Comparison of ENCODE assay signal across 9 mouse cellular contexts in the genomic region with DNA sequence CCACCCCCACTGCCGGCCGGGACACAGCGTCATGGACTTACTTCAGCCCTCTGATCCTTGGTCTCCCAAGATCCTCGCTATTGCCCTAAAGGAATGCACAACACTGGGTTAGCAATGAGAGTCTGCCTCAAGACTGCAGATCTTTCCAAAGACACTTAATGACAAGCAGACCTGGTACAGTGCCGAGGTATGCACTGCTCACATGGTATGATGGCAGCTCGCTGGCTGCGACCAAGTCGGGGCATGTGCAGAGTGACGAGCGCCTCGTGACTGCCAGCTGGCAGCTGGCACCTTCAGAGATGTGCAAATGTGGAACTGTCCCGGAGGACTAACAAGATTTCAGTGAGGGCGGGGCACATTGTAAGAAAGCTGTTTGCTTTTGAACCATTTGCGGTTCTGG.
A peak's percentile ranks its signal among the peaks of the same experiment; 100 is the strongest.
DNase-seq lines count a peak whose midpoint lies in the region.
"Had no signal": no experiment of that assay in that cellular context is flagged by ENCODE, and none has a peak within 500 bp of the region (broad histone marks: within the 10 kb centered on the region; RNA-seq: fewer than 3 reads in every experiment).

No protein-coding gene starts in this region.

- peaks cover 75% of the 10 kb centered on the region for H3K27me3 ChIP-seq in midbrain, embryonic 10.5 days (ENCODE audit: low read depth, poor library complexity, severe bottlenecking)
- H3K27me3 ChIP-seq: lung, embryonic 15.5 days had no signal

- DNase-seq in cerebellum, postnatal 10 days = peak; percentile 86 to 88
- no peak for DNase-seq in cerebellum, adult 8-10 months
- DNase-seq in fat pad, adult 2 months (ENCODE audit: extremely low read depth, low read depth, low spot score) = peak; percentile 82
- peak; percentile 52 to 72 for DNase-seq in heart, postnatal 14 days
- peak; percentile 67 to 69 for DNase-seq in layer of hippocampus, adult 8-10 months (ENCODE audit: low spot score in 2 of 2)
- no peak for DNase-seq in midbrain, embryonic 10.5 days (ENCODE audit: low spot score)
- DNase-seq in urinary bladder, postnatal 25 days (ENCODE audit: low spot score) = no peak
- no peak for DNase-seq in urinary bladder, postnatal 10 days (ENCODE audit: low spot score)

- intact Hi-C loops in heart, postnatal 14 days (cut with DNase I) = no loop called here

- H3K4me3 ChIP-seq in midbrain, embryonic 10.5 days = no peak overlapping the region
- H3K4me3 ChIP-seq: lung, embryonic 15.5 days had no signal

- 0 out of 2 replicates have a peak overlapping the region, but pooled peaks have one; percentile 57 for H3K27ac ChIP-seq in midbrain, embryonic 10.5 days (replicated peaks)
- H3K27ac ChIP-seq: lung, embryonic 15.5 days had no signal

- no peaks in the 10 kb centered on the region for H3K9me3 ChIP-seq in midbrain, embryonic 10.5 days (replicated peaks)
- H3K9me3 ChIP-seq: lung, embryonic 15.5 days had no signal

- WGBS in midbrain, embryonic 10.5 days = 82% methylated on average over 14 of the region's 14 CpGs

- peaks cover 50% of the 10 kb centered on the region for H3K4me1 ChIP-seq in midbrain, embryonic 10.5 days

- no peaks in the 10 kb centered on the region for H3K36me3 ChIP-seq in midbrain, embryonic 10.5 days
- H3K36me3 ChIP-seq: lung, embryonic 15.5 days had no signal

Comparison
In these comparisons a context has a peak if more than half of its experiments do, and no peak if none do; other contexts are left out.
1. DNase-seq: peak in cerebellum, postnatal 10 days (2 of 2), fat pad, adult 2 months (single experiment), heart, postnatal 14 days (2 of 2) and layer of hippocampus, adult 8-10 months (2 of 2); none in cerebellum, adult 8-10 months (single experiment), midbrain, embryonic 10.5 days (single experiment), urinary bladder, postnatal 25 days (single experiment) and urinary bladder, postnatal 10 days (single experiment).